Mouse (Mus musculus) cerebellum, adult 11 months (tissue): ENCODE measurements around the gene Gm20388.

Experiments
- DNase-seq: peaks from one replicate; pipeline ENCODE4 v3.0.0; 2022

The Gm20388 gene

GRCm38 (mm10) chr8:120487729-120488510 lies 577.3 kb downstream of the Gm20388 start:
- DNase-seq: peak; percentile 60

DNA sequence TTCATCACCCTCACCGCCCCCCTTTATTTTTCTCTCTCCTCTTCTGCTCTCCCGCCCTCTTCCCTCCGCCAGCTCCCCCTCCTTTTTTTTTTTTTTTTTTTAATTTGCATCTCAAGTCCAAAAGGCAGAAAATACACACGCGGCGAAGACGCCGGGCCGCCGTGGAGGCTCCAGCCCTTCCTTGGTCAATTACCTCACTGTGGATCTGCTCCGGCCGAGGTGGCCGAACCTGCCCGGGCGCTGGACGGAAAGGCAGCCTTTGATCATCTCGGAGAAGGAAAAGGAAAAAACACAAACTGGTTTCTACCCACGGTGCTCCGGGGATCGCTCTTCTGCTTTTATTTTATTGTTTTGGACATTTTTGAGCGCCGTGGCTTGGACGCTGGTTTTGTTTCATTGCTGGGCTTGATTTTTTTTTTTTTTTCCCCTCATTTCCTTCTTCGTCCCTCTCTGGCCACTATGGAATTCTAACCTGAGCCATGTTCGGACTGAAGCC lies 578.0 kb downstream of the Gm20388 start:
- peak; percentile 50 for DNase-seq

GRCm38 (mm10) chr8:120489142-120489754 lies 578.6 kb downstream of the Gm20388 start:
- peak; percentile 48 for DNase-seq

GRCm38 (mm10) chr8:120489771-120490281 lies 579.2 kb downstream of the Gm20388 start:
- DNase-seq: peak; percentile 49

DNA sequence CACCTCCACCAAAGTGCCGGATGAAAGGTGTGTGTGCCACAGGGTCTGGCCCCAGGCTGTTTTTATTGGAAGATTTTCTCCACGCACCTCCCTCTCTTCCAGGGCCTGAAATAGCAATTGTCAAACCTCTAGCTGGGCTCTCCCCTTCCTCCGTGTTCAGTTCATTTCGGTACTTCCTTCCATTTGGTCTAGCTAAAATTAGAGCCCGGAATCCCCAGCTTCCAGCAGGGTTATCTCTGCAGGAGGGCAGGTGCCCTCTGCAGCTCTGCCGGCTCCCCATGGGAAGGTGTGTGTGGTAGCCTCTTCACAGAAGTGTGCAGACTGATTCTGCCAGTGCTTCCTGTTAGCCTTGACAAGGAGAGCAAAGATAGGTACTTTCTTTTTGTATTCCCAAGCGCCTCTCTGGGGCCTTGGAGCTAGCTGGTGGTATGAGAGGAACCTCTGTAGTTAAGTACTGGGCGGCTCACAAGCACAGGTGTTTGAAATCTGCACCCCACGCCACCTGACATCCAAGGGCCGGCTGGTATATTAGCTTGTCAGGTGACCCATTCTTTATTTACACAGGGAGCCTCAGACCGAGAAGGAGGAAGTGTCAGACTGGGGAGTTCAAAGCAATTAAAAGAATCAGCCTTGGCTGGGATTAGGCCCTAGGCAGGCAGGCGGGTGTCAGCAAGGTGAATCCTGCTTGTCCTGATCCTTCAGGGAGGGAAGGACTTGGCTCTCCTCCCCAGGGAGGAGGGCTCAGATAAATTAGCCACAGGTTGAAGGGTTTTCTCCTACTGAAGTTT lies 579.9 kb downstream of the Gm20388 start:
- DNase-seq: peak; percentile 30

- DNase-seq: peak; percentile 17
Observed at GRCm38 (mm10) chr8:120491166-120491793, 580.6 kb downstream of the Gm20388 start.

GRCm38 (mm10) chr8:120492193-120492880 lies 581.7 kb downstream of the Gm20388 start:
- peak; percentile 24 for DNase-seq

GRCm38 (mm10) chr8:120492881-120493220 lies 582.2 kb downstream of the Gm20388 start:
- DNase-seq: no peak

DNA sequence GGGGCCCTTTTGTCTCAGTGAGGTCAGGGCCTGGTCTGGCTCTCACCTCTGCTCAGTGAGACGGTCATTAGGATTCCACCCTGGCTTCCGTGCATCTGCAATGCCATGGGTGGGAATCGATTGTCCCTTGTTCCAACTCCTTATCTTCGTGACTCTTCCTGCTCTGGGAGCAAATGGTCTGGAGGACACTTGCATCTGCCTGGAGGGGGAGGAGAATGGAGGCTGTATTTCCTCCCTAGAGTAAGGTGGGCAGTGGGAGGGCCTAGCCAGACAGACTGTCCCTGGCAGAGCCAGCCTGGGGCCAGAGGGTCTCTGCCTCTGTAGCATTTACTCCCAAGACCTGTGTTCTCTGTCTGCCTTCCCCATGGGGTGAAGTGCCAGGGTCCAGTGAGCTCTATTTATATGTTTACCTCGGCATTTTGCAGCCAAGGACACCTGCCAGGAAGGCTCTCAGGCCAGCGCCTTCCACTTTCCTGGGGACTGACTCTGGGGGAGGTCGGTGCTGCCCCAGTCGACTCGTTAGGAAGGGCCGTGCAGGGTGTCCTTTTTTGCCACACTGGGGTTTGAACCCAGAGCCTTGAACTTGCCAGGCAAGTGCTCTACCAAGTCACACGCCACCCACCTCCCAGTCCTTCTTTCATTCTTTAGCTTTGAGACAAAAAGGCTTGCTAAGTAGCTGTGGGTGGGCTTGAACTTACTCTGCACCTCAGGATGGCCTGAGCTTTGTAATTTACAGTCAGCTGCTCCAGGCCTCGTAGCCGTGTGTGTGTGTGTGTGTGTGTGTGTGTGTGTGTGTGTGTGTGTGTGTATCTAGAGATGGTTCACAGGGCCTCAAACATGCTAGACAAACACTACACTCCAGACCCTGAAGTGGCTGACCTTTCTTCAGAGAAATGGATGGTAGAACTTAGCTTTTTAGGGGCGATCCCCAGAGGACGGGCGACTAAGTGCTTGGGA lies 583.1 kb downstream of the Gm20388 start:
- no peak for DNase-seq

GRCm38 (mm10) chr8:120494903-120495302 lies 584.3 kb downstream of the Gm20388 start:
- peak; percentile 57 for DNase-seq

DNA sequence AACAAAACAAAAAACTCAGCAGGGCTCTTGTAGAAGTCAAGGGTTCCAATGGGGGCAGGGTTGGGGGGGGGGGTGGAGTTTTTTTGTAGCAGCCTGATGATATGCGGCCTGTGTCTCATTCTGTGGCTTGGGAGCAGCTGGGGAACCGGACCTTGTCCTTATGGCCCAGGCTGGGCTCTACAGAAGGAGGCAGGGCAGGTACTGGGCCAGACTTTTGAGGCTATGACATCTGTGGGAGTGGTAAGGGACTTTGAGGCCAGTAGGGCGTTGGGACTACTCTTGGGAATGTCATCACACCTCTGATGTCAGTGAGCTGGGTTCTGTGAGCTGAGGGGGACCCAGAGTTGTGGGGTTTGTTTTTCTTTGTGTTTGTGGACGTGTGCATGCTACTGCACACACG lies 584.8 kb downstream of the Gm20388 start:
- DNase-seq: no peak

DNA sequence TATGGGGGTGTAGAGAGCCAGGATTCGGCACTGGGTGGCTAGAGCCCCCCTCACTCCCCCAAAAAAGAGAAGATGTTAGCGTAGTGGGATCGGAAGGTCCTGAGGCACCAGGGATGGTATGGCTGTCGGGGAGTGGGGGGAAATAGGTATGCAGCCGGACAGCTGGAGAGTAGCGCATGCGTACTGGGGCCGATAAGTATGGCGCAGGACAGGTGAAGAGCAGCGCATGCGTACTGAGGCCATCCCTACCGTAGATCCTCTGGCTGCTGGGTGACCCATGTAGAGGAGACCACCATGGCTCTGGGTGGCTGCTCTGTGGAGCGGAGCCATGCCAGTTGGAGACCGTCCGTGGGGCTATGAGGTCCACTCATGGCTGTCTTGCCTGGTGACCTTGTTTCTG lies 585.8 kb downstream of the Gm20388 start:
- no peak for DNase-seq

DNA sequence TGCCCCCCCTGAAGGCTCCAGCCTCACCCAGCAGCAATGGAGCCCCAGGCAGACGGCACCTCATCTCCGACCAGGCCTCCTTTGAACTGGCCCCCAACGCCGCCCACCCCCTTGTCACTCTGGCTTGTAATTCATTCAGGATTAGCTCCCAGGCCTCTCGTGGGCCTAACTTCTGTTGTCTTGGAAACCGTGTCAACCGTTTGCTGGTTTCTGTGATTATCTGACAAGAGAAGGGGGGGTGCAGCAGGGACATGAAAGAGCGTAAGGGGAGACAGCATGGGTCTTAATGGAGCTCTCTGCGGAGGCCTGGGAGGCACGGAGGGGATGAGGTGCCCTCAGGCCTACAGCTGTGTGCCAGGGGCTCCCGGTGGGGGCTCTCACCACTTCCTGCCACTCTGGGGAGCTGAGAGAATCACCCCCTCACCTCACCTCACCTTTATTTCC lies 586.9 kb downstream of the Gm20388 start:
- peak; percentile 16 for DNase-seq

- DNase-seq: peak; percentile 20
Observed at GRCm38 (mm10) chr8:120498349-120498831, 587.7 kb downstream of the Gm20388 start.

- peak; percentile 74 for DNase-seq
Observed at GRCm38 (mm10) chr8:120498926-120499605, 588.4 kb downstream of the Gm20388 start.

- DNase-seq: peak; percentile 55
Observed at GRCm38 (mm10) chr8:120500701-120501261, 590.1 kb downstream of the Gm20388 start.

- DNase-seq: no peak
Observed at GRCm38 (mm10) chr8:120501426-120501825, 590.8 kb downstream of the Gm20388 start.

GRCm38 (mm10) chr8:120502428-120502827 lies 591.8 kb downstream of the Gm20388 start:
- DNase-seq: no peak

DNA sequence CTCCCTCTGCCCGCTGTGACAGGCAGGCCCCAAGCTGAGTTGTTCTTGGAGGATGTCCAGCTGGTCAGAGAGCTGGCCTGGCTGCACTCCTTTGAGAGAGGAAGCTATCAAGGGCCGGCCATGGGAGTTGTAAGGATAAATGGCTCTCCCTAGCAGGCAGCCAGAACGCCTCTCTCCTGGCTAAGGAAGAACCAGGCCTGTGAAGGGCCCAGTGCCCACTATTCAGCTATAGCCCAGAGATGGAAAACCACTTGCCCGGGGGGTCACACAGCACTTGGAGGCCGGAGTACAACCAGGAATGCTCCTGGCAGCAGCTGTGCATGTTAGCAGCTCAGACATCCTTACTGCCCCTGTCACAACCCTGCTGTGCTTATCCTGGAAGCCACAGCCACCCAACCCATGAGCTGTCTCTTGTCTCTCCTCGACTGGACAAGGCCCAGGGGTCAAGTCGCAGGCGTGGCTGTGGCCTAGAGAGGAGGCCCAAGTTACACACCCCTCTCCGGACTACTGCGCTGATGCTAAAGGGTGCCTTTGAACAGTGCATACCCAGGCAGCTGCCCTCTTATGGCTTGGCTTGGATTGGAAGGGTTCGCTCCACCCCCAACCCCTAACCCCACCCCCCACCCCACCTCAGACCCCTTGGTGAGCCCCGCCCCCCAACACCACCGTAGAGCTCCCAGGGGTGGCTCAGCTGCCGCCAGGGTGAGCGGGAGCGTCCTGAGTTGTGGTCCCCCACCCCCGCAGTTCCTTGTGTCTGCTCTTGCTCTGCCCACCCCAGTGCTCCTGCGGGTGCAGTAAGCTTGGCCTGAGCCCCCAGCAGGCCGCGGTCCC lies 593.8 kb downstream of the Gm20388 start:
- peak; percentile 77 for DNase-seq
